Mouse (Mus musculus) ES-E14 (cell line): Measurements from ENCODE around the gene Klf12.

Experiments used
- CHD2 ChIP-seq: IDR thresholded peaks from 2 replicates; pipeline ENCODE4 v1.6.1; 2014; ENCODE audit warnings: mild to moderate bottlenecking, low read depth, low read length, inconsistent platforms
- HCFC1 ChIP-seq: IDR thresholded peaks from 2 replicates; pipeline ENCODE4 v1.6.1; 2012; ENCODE audit warnings: low read length, inconsistent platforms, borderline replicate concordance; ENCODE audit not compliant: insufficient read depth
- MAFK ChIP-seq: IDR thresholded peaks from 2 replicates; pipeline ENCODE4 v1.6.1; 2014; ENCODE audit warnings: mild to moderate bottlenecking, low read depth, low read length, inconsistent platforms; ENCODE audit not compliant: insufficient read depth

DNA sequence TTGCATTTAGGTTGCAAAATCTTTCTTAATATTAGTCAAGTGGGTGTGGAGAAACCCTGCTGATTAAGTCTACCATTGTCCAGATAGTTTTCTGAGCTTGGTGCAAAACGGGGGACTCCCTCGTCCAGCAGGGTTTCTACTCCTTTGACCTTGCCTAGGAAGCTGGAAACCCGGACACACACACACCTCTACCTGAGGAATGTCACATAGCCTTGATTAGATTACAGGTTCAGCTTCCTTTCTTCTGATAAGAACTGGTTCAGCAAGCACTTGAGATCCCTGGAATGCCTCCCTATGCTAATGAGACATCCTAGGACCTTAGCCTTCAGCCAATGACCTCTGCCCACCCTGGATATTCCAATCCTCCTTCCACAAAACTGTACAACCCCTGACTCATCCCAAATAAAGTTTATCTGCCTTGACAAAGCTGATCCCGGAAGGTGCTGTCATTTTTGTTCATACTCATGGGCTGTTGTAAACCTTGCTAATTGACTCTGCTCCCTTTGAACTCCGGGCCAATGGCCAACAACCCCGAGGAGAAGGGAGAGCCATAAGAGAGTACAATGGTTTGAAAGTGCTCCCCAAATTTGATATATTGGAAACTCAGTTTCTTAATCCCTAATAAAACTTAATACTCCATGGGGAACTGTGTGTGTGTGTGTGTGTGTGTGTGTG, 44.3 kb upstream of the Klf12 start:
- TF ChIP-seq HCFC1 = no peak
- no peak for TF ChIP-seq MAFK
- TF ChIP-seq CHD2 = no peak
